Mouse (Mus musculus) adipocyte (in vitro differentiated cells): ENCODE results near the gene Ppan.
A peak's percentile ranks its signal among the peaks of the same experiment; 100 is the strongest.

ENCODE experiments used
- DNase-seq: peaks from one replicate; pipeline ENCODE4 v3.0.0-alpha.2; 2016; ENCODE audit warnings: low spot score

Ppan gene

GRCm38 (mm10) chr9:20878710-20879065 is 9.3 kb upstream of the Ppan start:
- DNase-seq: no peak

- DNase-seq: no peak
Observed at GRCm38 (mm10) chr9:20879097-20879792, 8.7 kb upstream of the Ppan start, which contains the start of gene Angptl6. Gene Angptl6 (minus strand): TSS chr9:20879727.

- DNase-seq: no peak
Observed at GRCm38 (mm10) chr9:20886563-20886962, 1.4 kb upstream of the Ppan start.

- no peak for DNase-seq
Observed at GRCm38 (mm10) chr9:20887191-20887590, 784 bp upstream of the Ppan start.

- peak; percentile 69 for DNase-seq
Observed at GRCm38 (mm10) chr9:20888386-20888765, 401 bp downstream of the Ppan start.

- DNase-seq: no peak
Observed at GRCm38 (mm10) chr9:20889185-20890141, 1.5 kb downstream of the Ppan start.

- DNase-seq: no peak
Observed at GRCm38 (mm10) chr9:20890411-20890810, 2.4 kb downstream of the Ppan start.

- DNase-seq: no peak
Observed at GRCm38 (mm10) chr9:20891339-20892103, 3.5 kb downstream of the Ppan start.

GRCm38 (mm10) chr9:20892104-20892653 is 4.2 kb downstream of the Ppan start:
- no peak for DNase-seq

- no peak for DNase-seq
Observed at GRCm38 (mm10) chr9:20893069-20893468, 5.1 kb downstream of the Ppan start.

GRCm38 (mm10) chr9:20893590-20894343 is 5.8 kb downstream of the Ppan start:
- no peak for DNase-seq

- DNase-seq: no peak
Observed at GRCm38 (mm10) chr9:20894629-20895028, 6.7 kb downstream of the Ppan start.

- DNase-seq: no peak
Observed at GRCm38 (mm10) chr9:20895382-20895781, 7.4 kb downstream of the Ppan start.

- DNase-seq: no peak
Observed at GRCm38 (mm10) chr9:20897736-20898510, 9.9 kb downstream of the Ppan start.

- peak; percentile 83 for DNase-seq
Observed at GRCm38 (mm10) chr9:20898511-20899073, 10.6 kb downstream of the Ppan start, which contains the start of gene Eif3g. Gene Eif3g (minus strand): TSS chr9:20898623.

- peak; percentile 69 for DNase-seq
Observed at GRCm38 (mm10) chr9:20901466-20902173, 13.6 kb downstream of the Ppan start.

GRCm38 (mm10) chr9:20902174-20902491 is 14.2 kb downstream of the Ppan start:
- DNase-seq: no peak

- no peak for DNase-seq
Observed at GRCm38 (mm10) chr9:20909948-20910347, 22.0 kb downstream of the Ppan start.

- DNase-seq: no peak
Observed at GRCm38 (mm10) chr9:20916160-20916559, 28.2 kb downstream of the Ppan start.

GRCm38 (mm10) chr9:20923258-20923657 is 35.3 kb downstream of the Ppan start:
- DNase-seq: no peak
